Comparison of ENCODE assay signal across 9 mouse cellular contexts in the genomic region with DNA sequence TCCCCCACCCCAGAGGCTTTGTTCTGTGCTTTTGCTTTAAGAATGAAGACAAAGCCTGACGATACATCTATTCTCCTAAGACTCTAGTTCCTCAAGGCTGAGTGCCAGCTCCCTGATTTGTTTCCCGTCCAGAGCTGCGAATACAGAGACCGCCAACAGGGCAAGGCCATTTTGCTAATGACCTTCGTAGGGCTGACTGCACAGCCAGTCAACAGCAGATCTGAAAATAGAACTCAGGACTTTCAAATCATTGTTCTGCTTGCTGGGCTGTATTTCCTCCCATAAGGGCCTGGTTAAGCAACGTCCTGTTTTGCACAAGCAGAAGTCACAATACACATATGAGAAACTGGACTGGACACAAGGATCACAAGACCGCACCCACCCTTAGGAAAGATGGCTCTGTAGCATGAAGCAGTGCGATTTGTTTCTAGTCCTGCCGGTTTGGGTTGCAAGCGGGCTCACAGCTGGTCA.
DNase-seq lines count a peak whose midpoint lies in the region; ATAC-seq lines count a peak whose summit lies in the region.
"Had no signal": no experiment of that assay in that cellular context is flagged by ENCODE, and none has a peak within 500 bp of the region (broad histone marks: within the 10 kb centered on the region; RNA-seq: fewer than 3 reads in every experiment).

No protein-coding gene starts in this region.

- intact Hi-C loops in heart, postnatal 14 days (cut with DNase I), result loop anchor here (10.0 kb wide), 1 partner anchor 602 kb away; no protein-coding TSS in a partner anchor

- H3K4me3 ChIP-seq in limb, embryonic 10.5 days, result no peak overlapping the region
- H3K4me3 ChIP-seq: erythroblast, embryonic 14.5 days had no signal

- peak overlapping the region; percentile 2; the same call in 1 of the 2 replicates for H3K27ac ChIP-seq in limb, embryonic 10.5 days

- H3K9me3 ChIP-seq in limb, embryonic 10.5 days (replicated peaks), result no peaks in the 10 kb centered on the region

- peak; percentile 25; the same call in 1 of the 2 replicates for ATAC-seq in frontal cortex, adult (ENCODE audit: low TSS enrichment)

- no peak for DNase-seq in frontal cortex, postnatal 25 days (ENCODE audit: low spot score in 2 of 2)
- peak; percentile 11 to 21 for DNase-seq in thymus, adult 18-20 months
- no peak for DNase-seq in thymus, postnatal 4 days
- peak; percentile 70 to 71 for DNase-seq in heart, postnatal 14 days
- DNase-seq in limb, embryonic 10.5 days (ENCODE audit: low spot score), result no peak
- DNase-seq in spleen, postnatal 14 days (ENCODE audit: low spot score in 2 of 2), result peak; percentile 17 to 35
- DNase-seq in thymus, postnatal 0 days (ENCODE audit: low spot score), result no peak

- H3K4me1 ChIP-seq in limb, embryonic 10.5 days, result peaks cover 20% of the 10 kb centered on the region

- no peaks in the 10 kb centered on the region for H3K27me3 ChIP-seq in limb, embryonic 10.5 days (ENCODE audit: low read depth, poor library complexity, severe bottlenecking)

- H3K36me3 ChIP-seq in limb, embryonic 10.5 days, result no peaks in the 10 kb centered on the region

- 91% methylated on average over 10 of the region's 10 CpGs for WGBS in limb, embryonic 10.5 days

Comparison
In these comparisons a context has a peak if more than half of its experiments do, and no peak if none do; other contexts are left out.
1. DNase-seq: peak in thymus, adult 18-20 months (2 of 2), heart, postnatal 14 days (2 of 2) and spleen, postnatal 14 days (2 of 2); none in frontal cortex, postnatal 25 days (0 of 2), thymus, postnatal 4 days (single experiment), limb, embryonic 10.5 days (single experiment) and thymus, postnatal 0 days (single experiment).